Mouse (Mus musculus) liver, embryonic 14.5 days (tissue): ENCODE results near the gene Prkcb. TPM values are rescaled to one million over a fixed set of nuclear protein-coding genes. Genes with fewer than 3 reads are reported as not detected.

Source experiments
- ATAC-seq: fragments of 200-750 bp; cut with Nextera tagmentation; 2 replicates; pipeline ENCODE4 v1.8.0; 2017; ENCODE audit warnings: moderate number of reproducible peaks, mild to moderate bottlenecking, moderate library complexity; ENCODE audit not compliant: insufficient read depth
- DNase-seq, 3 experiments: peaks; one replicate each; pipeline ENCODE4 v3.0.0-alpha.2; 2012 to 2013; ENCODE audit warnings: low read depth in 3 of 3, low spot score in 3 of 3
- H3K27ac ChIP-seq: fragments of 300-500 bp; sonication (generic); 2 replicates; pipeline ENCODE4 v1.5.1; 2014; ENCODE audit warnings: moderate library complexity, mild to moderate bottlenecking, control low read depth, inconsistent platforms
- H3K27me3 ChIP-seq: fragments of 300-500 bp; sonication (generic); 2 replicates; pipeline ENCODE4 v1.6.1; 2014; ENCODE audit warnings: mild to moderate bottlenecking, low read length, moderate library complexity; ENCODE audit not compliant: control insufficient read depth, insufficient read depth
- H3K36me3 ChIP-seq: fragments of 300-500 bp; sonication (generic); replicated peaks from 2 replicates; pipeline ENCODE4 v1.6.1; 2014; ENCODE audit warnings: low read depth; ENCODE audit not compliant: control insufficient read depth, insufficient read depth
- H3K4me1 ChIP-seq, 2 experiments: fragments of 200-500 bp in 1 of 2; fragments of 300-500 bp in 1 of 2; sonication (generic) in 1 of 2; replicated peaks; 2 replicates each; pipeline ENCODE4 v1.6.1; 2012 to 2014; ENCODE audit warnings: antibody characterized with exemption in 1 of 2, inconsistent platforms in 1 of 2, low read length in 1 of 2; ENCODE audit not compliant: control insufficient read depth in 2 of 2, insufficient read depth in 2 of 2
- H3K4me2 ChIP-seq: fragments of 300-500 bp; sonication (generic); 2 replicates; pipeline ENCODE4 v1.6.1; 2014; ENCODE audit warnings: low read depth, mild to moderate bottlenecking, control low read depth, moderate library complexity
- H3K4me3 ChIP-seq, 2 experiments: fragments of 200-500 bp in 1 of 2; fragments of 300-500 bp in 1 of 2; sonication (generic) in 1 of 2; 2 replicates each; pipeline ENCODE4 v1.5.1; 2012 to 2014; ENCODE audit warnings: low read depth in 2 of 2, low read length in 2 of 2, mild to moderate bottlenecking in 2 of 2, control low read depth in 1 of 2, inconsistent platforms in 1 of 2, moderate library complexity in 1 of 2; ENCODE audit not compliant: insufficient read depth in 1 of 2
- H3K9ac ChIP-seq: fragments of 300-500 bp; sonication (generic); replicated peaks from 2 replicates; pipeline ENCODE4 v1.6.1; 2014; ENCODE audit warnings: mild to moderate bottlenecking, control low read depth, moderate library complexity
- H3K9me3 ChIP-seq: fragments of 300-500 bp; sonication (generic); 2 replicates; pipeline ENCODE4 v1.6.1; 2016; ENCODE audit warnings: low read length, mixed read lengths; ENCODE audit not compliant: control insufficient read depth
- CTCF ChIP-seq: IDR thresholded peaks from 2 replicates; pipeline ENCODE4 v1.5.1; 2016; ENCODE audit warnings: antibody characterized with exemption, low read depth, control low read depth
- EP300 ChIP-seq: IDR thresholded peaks from 2 replicates; pipeline ENCODE4 v1.6.1; 2016; ENCODE audit warnings: antibody characterized with exemption, low read depth
- WGBS: fragments of 180-500 bp; shearing (Covaris S2); extraction: QIAGEN DNeasy Blood & Tissue Kit; methylation state at CpG from one replicate; pipeline ENCODE4 v1.1.7; 2014; ENCODE audit not compliant: insufficient replicate concordance; 5-methylcytosine and 5-hydroxymethylcytosine counted together
- polyA plus RNA-seq, 2 experiments: library from polyadenylated mRNA; depleted of rRNA in 1 of 2; stranded (reverse) in 1 of 2; unstranded in 1 of 2; fragments of >200 nt; fragmentation: Nextera tagmentation in 1 of 2; extraction: Ambion mirVana in 1 of 2; gene quantifications; 2 replicates each; pipeline versions ENCODE4 v1.2.1 to v1.2.3; 2012 to 2014

The Prkcb gene
- polyA plus RNA-seq, 2 experiments: 1.6 to 2.3 TPM

- Histone ChIP-seq H3K9me3 (no peaks in the 10 kb centered on the region), H3K36me3 (no peaks in the 10 kb centered on the region), H3K27me3 (no peaks in the 10 kb centered on the region), H3K4me1 (no peaks in the 10 kb centered on the region), H3K4me3 (no peak overlapping the region), H3K4me2 (no peak overlapping the region), H3K9ac (no peak overlapping the region), H3K27ac (no peak overlapping the region)
- ATAC-seq: no peak
- TF ChIP-seq EP300 (no peak), CTCF (no peak)
- 65% methylated on average over 7 of the region's 7 CpGs for WGBS
- DNase-seq: no peak
These were observed 312.3 kb downstream of the Prkcb start for GRCm38 (mm10) chr7:122600856-122601255.

- 50% methylated on average over 5 of the region's 5 CpGs for WGBS
These were observed 316.5 kb downstream of the Prkcb start for GRCm38 (mm10) chr7:122605066-122605465.

GRCm38 (mm10) chr7:122609420-122609819, 320.9 kb downstream of the Prkcb start:
- Histone ChIP-seq H3K4me3 (no peak overlapping the region), H3K27ac (no peak overlapping the region), H3K4me1 (no peaks in the 10 kb centered on the region), H3K9ac (no peak overlapping the region), H3K9me3 (no peaks in the 10 kb centered on the region), H3K27me3 (no peaks in the 10 kb centered on the region), H3K36me3 (no peaks in the 10 kb centered on the region), H3K4me2 (no peak overlapping the region)
- WGBS: 47% methylated on average over 4 of the region's 4 CpGs
- ATAC-seq (no peak), DNase-seq (no peak)
- TF ChIP-seq EP300 (no peak), CTCF (no peak)

More at GRCm38 (mm10) chr7:122605066-122605465, 316.5 kb downstream of the Prkcb start:
- no peaks in the 10 kb centered on the region for H3K27me3 ChIP-seq
- no peaks in the 10 kb centered on the region for H3K9me3 ChIP-seq
- TF ChIP-seq CTCF (no peak), EP300 (no peak)
- DNase-seq (no peak), ATAC-seq (no peak)
- no peak overlapping the region for H3K27ac ChIP-seq
- H3K36me3 ChIP-seq: no peaks in the 10 kb centered on the region
- H3K9ac ChIP-seq: no peak overlapping the region
- H3K4me2 ChIP-seq: no peak overlapping the region
- H3K4me3 ChIP-seq: no peak overlapping the region
- H3K4me1 ChIP-seq: no peaks in the 10 kb centered on the region

- no peak overlapping the region for H3K9ac ChIP-seq
- no peaks in the 10 kb centered on the region for H3K4me1 ChIP-seq
- ATAC-seq (no peak), DNase-seq (no peak)
- TF ChIP-seq EP300 (no peak), CTCF (no peak)
- 50% methylated on average over 7 of the region's 7 CpGs for WGBS
- no peaks in the 10 kb centered on the region for H3K36me3 ChIP-seq
- no peak overlapping the region for H3K27ac ChIP-seq
- H3K27me3 ChIP-seq: no peaks in the 10 kb centered on the region
- H3K9me3 ChIP-seq: no peaks in the 10 kb centered on the region
- H3K4me2 ChIP-seq: no peak overlapping the region
- no peak overlapping the region for H3K4me3 ChIP-seq
These were observed 321.6 kb downstream of the Prkcb start for GRCm38 (mm10) chr7:122610161-122610560.

- ATAC-seq: no peak
- no peak overlapping the region for H3K4me2 ChIP-seq
- no peak for DNase-seq
- H3K36me3 ChIP-seq: no peaks in the 10 kb centered on the region
- no peaks in the 10 kb centered on the region for H3K4me1 ChIP-seq
- no peaks in the 10 kb centered on the region for H3K9me3 ChIP-seq
- no peak overlapping the region for H3K4me3 ChIP-seq
- H3K27me3 ChIP-seq: no peaks in the 10 kb centered on the region
- 47% methylated on average over 4 of the region's 4 CpGs for WGBS
- H3K27ac ChIP-seq: no peak overlapping the region
- no peak for TF ChIP-seq EP300
- TF ChIP-seq CTCF: no peak
- no peak overlapping the region for H3K9ac ChIP-seq
These were observed 325.3 kb downstream of the Prkcb start for GRCm38 (mm10) chr7:122613876-122614275.
